Mouse (Mus musculus) brain, embryonic 14.5 days (tissue): Measurements from ENCODE around the gene Itih4.

ENCODE experiments used
- CTCF ChIP-seq: fragments of 200-500 bp; IDR thresholded peaks from 2 replicates; pipeline ENCODE4 v1.5.1; 2012; ENCODE audit warnings: inconsistent platforms, mild to moderate bottlenecking, moderate library complexity, borderline replicate concordance; ENCODE audit not compliant: insufficient read depth, insufficient read length; ENCODE audit errors: extremely low read depth
- POLR2A ChIP-seq: fragments of 200-500 bp; IDR thresholded peaks from 2 replicates; pipeline ENCODE4 v1.6.1; 2012; ENCODE audit warnings: mild to moderate bottlenecking, inconsistent platforms, borderline replicate concordance; ENCODE audit not compliant: poor library complexity, insufficient read depth, insufficient read length, severe bottlenecking; ENCODE audit errors: extremely low read depth

- TF ChIP-seq CTCF: no peak
- no peak for TF ChIP-seq POLR2A
Measured at GRCm38 (mm10) chr14:30886204-30886603, at the start of gene Itih4.
